Mouse (Mus musculus) hematopoietic multipotent progenitor cell, adult 10-12 weeks (in vitro differentiated cells): Measurements from ENCODE around the gene Alpk1. TPM values are rescaled to one million over a fixed set of nuclear protein-coding genes. Genes with fewer than 3 reads are reported as not detected.

Source experiments
- polyA plus RNA-seq: library from polyadenylated mRNA; stranded (reverse); fragments of >175 nt; gene quantifications from 2 replicates; pipeline ENCODE4 v1.2.3, GENCODE M21; 2012; ENCODE audit warnings: low replicate concordance

Gene Alpk1
- polyA plus RNA-seq, result 0.66 and 0.97 TPM in 2 replicates

GRCm38 (mm10) chr3:127780021-127780644 is at the start of gene Alpk1:
Gene Alpk1, minus strand, starts transcription at chr3:127780527.

DNA sequence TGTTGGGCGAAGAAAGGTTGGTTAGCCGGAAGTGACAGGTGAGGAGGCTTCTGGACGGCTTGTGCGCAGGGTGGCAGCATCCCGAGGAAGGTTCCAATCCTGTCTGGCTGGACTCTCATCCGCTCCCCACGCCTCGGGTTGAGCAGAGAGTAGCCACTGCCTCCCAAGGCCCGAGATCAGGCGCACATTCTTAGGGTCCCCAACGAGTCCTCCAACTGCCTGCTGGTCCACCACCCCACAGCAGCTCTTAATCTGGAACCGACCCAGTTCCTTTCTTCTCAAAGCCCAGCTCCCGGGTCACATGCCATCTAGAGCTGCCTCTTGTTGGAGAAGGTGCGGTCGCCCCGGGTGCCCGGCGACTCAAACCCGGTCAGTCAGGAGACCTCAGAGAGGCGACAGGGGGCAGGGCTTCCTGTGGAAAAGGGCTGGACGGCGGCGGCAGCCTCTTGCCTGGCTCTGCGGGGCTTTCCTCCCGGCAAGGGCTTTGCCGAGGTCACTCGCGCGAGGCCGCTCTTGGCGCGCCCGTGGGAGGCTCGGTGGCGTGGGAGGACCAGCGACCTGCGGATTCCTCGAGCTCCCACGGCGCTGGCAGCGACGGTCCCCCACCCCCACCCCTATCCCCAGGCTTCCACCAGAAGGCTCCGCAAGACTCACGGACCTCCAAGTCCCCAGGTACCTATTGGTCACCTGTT is 9.3 kb upstream of the Alpk1 start, which contains the start of gene Tifa:
Tifa (plus strand) TSS at position 306 of the 692 bp plus-strand sequence.

GRCm38 (mm10) chr3:127633080-127634032 is 147.0 kb downstream of the Alpk1 start, which contains the start of gene Neurog2:
Gene Neurog2, plus strand, starts transcription at chr3:127633135.

Other genes with a start within 250 kb of the Alpk1 start
- 8.8 and 19.4 TPM in 2 replicates for gene Larp7, start 227.2 kb downstream of the Alpk1 start, polyA plus RNA-seq
- 0.11 and 0.49 TPM in 2 replicates for gene Zgrf1, start 227.0 kb downstream of the Alpk1 start, polyA plus RNA-seq
- not detected in 2 replicates for gene Neurog2, start 147.4 kb downstream of the Alpk1 start, polyA plus RNA-seq
- gene Tifa, start 9.3 kb upstream of the Alpk1 start, polyA plus RNA-seq, result 58.1 and 147 TPM in 2 replicates
- 40.6 and 45.5 TPM in 2 replicates for gene Ap1ar, start 57.0 kb upstream of the Alpk1 start, polyA plus RNA-seq
- gene Fam241a, start 115.8 kb upstream of the Alpk1 start, polyA plus RNA-seq, result 7.7 and 10.4 TPM in 2 replicates